Mouse (Mus musculus) liver, embryonic 16.5 days (tissue): ENCODE results near the gene Sh3d19. TPM values are rescaled to one million over a fixed set of nuclear protein-coding genes. Genes with fewer than 3 reads are reported as not detected.

Experiments
- ATAC-seq: fragments of 200-750 bp; cut with Nextera tagmentation; 2 replicates; pipeline ENCODE4 v1.8.0; 2017; ENCODE audit warnings: low read depth, mild to moderate bottlenecking, moderate number of reproducible peaks, moderate library complexity
- H3K27ac ChIP-seq: fragments of 300-500 bp; sonication (generic); 2 replicates; pipeline ENCODE4 v1.5.1; 2014; ENCODE audit warnings: mild to moderate bottlenecking, low read length
- H3K27me3 ChIP-seq: fragments of 300-500 bp; sonication (generic); 2 replicates; pipeline ENCODE4 v1.6.1; 2014; ENCODE audit warnings: low read depth, low read length, mixed read lengths; ENCODE audit not compliant: control insufficient read depth, insufficient read depth
- H3K36me3 ChIP-seq: fragments of 300-500 bp; sonication (generic); 2 replicates; pipeline ENCODE4 v1.6.1; 2014; ENCODE audit warnings: mild to moderate bottlenecking; ENCODE audit not compliant: control insufficient read depth, insufficient read depth
- H3K4me1 ChIP-seq: fragments of 300-500 bp; sonication (generic); 2 replicates; pipeline ENCODE4 v1.6.1; 2014; ENCODE audit warnings: low read depth, low read length, mixed read lengths; ENCODE audit not compliant: control insufficient read depth
- H3K4me2 ChIP-seq: fragments of 300-500 bp; sonication (generic); 2 replicates; pipeline ENCODE4 v1.6.1; 2014; ENCODE audit warnings: low read depth, low read length, mixed read lengths
- H3K4me3 ChIP-seq: fragments of 300-500 bp; sonication (generic); 2 replicates; pipeline ENCODE4 v1.5.1; 2014; ENCODE audit warnings: low read depth, mild to moderate bottlenecking, low read length
- H3K9ac ChIP-seq: fragments of 300-500 bp; sonication (generic); 2 replicates; pipeline ENCODE4 v1.6.1; 2014; ENCODE audit warnings: low read depth, low read length
- H3K9me3 ChIP-seq: fragments of 300-500 bp; sonication (generic); replicated peaks from 2 replicates; pipeline ENCODE4 v1.6.1; 2016; ENCODE audit warnings: low read length; ENCODE audit not compliant: control insufficient read depth
- WGBS: fragments of 180-500 bp; shearing (Covaris S2); extraction: QIAGEN DNeasy Blood & Tissue Kit; methylation state at CpG from one replicate; pipeline ENCODE4 v1.1.7; 2014; ENCODE audit not compliant: insufficient replicate concordance; 5-methylcytosine and 5-hydroxymethylcytosine counted together
- polyA plus RNA-seq: library from polyadenylated mRNA; unstranded; fragments of >200 nt; fragmentation: Nextera tagmentation; extraction: Ambion mirVana; gene quantifications from 2 replicates; pipeline ENCODE4 v1.2.1, GENCODE M21; 2015

Sh3d19 gene
- polyA plus RNA-seq, 1 experiment from 2014 or later = 8.4 TPM

GRCm38 (mm10) chr3:86142263-86142933 is 171.5 kb downstream of the Sh3d19 start, which contains the start of gene Rps3a1:
Gene Rps3a1 (minus strand): TSS chr3:86142702.
- WGBS = under 1% methylated on average over 61 of the region's 77 CpGs
- peak; percentile 97 for ATAC-seq
- peaks cover 36% of the 10 kb centered on the region for H3K36me3 ChIP-seq
- H3K4me2 ChIP-seq = peak within 1 kb of the TSS; percentile 85
- H3K9ac ChIP-seq = peak within 1 kb of the TSS; percentile 81
- H3K4me3 ChIP-seq = peak within 1 kb of the TSS; percentile 77
- H3K27me3 ChIP-seq = no peaks in the 10 kb centered on the region
- no peaks in the 10 kb centered on the region for H3K9me3 ChIP-seq
- peak within 1 kb of the TSS; percentile 53 for H3K27ac ChIP-seq
- peaks cover 21% of the 10 kb centered on the region for H3K4me1 ChIP-seq

DNA sequence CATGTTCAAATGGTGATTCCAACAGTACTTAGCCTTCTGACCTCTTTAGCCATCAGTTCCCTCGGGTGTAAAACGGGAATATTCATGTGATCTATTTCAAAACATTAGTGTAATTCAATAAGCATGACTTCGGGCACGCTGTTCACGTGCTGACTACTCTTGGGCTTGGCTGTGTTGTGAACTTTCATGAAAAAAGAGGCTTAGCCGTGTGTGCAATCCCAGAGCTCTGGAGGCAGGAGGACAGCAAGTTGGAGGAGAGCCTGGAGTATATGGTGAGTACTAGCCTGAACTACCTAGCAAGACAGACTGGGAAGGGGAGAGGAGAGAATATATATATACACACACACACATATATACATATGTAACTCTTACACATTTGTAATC is 172.0 kb downstream of the Sh3d19 start:
- H3K4me2 ChIP-seq = peak overlapping the region; percentile 52
- ATAC-seq = no peak
- H3K27ac ChIP-seq = no peak overlapping the region
- peaks cover 30% of the 10 kb centered on the region for H3K36me3 ChIP-seq
- H3K9me3 ChIP-seq = no peaks in the 10 kb centered on the region
- H3K4me1 ChIP-seq = peaks cover 19% of the 10 kb centered on the region
- 10% methylated on average over 6 of the region's 6 CpGs for whole genome bisulfite sequencing
- peak overlapping the region; percentile 28; the same call in 1 of the 2 replicates for H3K9ac ChIP-seq
- no peaks in the 10 kb centered on the region for H3K27me3 ChIP-seq
- peak overlapping the region; percentile 77 for H3K4me3 ChIP-seq

DNA sequence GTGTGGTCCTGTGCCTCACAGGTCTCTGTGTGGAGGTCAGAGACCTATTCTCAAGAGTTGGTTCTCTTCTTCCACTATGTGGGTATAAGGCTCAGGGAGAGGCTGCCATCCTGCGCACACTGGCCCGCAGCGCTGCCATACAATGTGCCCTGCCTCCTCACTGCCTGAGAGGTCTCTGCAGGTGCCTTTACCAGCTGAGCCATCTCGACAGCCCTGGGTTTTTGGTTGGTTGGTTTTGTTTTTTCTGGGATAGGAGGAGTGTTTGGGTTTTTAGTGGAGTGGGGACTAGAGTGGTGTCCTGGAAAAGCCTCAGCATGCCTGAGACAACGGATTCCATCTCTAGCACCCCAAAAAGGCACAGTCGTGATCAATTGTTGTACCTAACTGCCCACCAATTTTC is 172.4 kb downstream of the Sh3d19 start:
- H3K9me3 ChIP-seq = no peaks in the 10 kb centered on the region
- H3K4me3 ChIP-seq = no peak overlapping the region
- peaks cover 17% of the 10 kb centered on the region for H3K4me1 ChIP-seq
- H3K27me3 ChIP-seq = no peaks in the 10 kb centered on the region
- no peak overlapping the region for H3K9ac ChIP-seq
- no peak overlapping the region for H3K27ac ChIP-seq
- no peak for ATAC-seq
- WGBS = 73% methylated on average over 6 of the region's 6 CpGs
- H3K36me3 ChIP-seq = peaks cover 26% of the 10 kb centered on the region
- H3K4me2 ChIP-seq = no peak overlapping the region

DNA sequence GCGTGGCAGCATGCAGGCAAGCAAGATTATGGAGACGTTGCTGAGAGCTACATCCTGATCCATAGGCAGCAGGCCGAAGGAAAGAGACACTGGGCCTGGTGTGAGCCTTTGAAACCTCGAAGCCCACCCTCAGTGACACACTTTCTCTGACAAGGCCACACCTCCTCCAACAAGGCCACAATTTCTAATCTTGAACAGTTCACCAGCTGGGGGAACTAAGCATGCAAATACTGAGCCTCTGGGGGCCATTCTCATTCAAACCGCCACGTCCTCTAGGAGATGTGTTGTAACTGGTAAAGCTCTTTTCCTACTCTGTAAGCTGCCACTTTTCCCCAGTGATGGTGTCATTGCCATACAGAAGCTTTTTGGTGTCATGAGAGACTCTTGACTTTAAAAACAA is 178.2 kb downstream of the Sh3d19 start:
- Histone ChIP-seq H3K4me1 (no peaks in the 10 kb centered on the region), H3K9me3 (no peaks in the 10 kb centered on the region), H3K36me3 (no peaks in the 10 kb centered on the region), H3K9ac (no peak overlapping the region), H3K27me3 (no peaks in the 10 kb centered on the region), H3K27ac (no peak overlapping the region), H3K4me3 (no peak overlapping the region), H3K4me2 (no peak overlapping the region)
- no peak for ATAC-seq
- WGBS = 64% methylated on average over 6 of the region's 6 CpGs

GRCm38 (mm10) chr3:86149521-86149920 is 178.6 kb downstream of the Sh3d19 start:
- Histone ChIP-seq H3K9me3 (no peaks in the 10 kb centered on the region), H3K27ac (no peak overlapping the region), H3K4me2 (no peak overlapping the region), H3K4me3 (no peak overlapping the region), H3K4me1 (no peaks in the 10 kb centered on the region), H3K27me3 (no peaks in the 10 kb centered on the region), H3K9ac (no peak overlapping the region), H3K36me3 (no peaks in the 10 kb centered on the region)
- 76% methylated on average over 9 of the region's 9 CpGs for WGBS
- no peak for ATAC-seq

GRCm38 (mm10) chr3:86168841-86169425 is 198.0 kb downstream of the Sh3d19 start:
- no peak overlapping the region for H3K4me3 ChIP-seq
- H3K4me1 ChIP-seq = no peaks in the 10 kb centered on the region
- H3K9ac ChIP-seq = no peak overlapping the region
- no peaks in the 10 kb centered on the region for H3K27me3 ChIP-seq
- H3K9me3 ChIP-seq = no peaks in the 10 kb centered on the region
- H3K27ac ChIP-seq = no peak overlapping the region
- 33% methylated on average over 8 of the region's 8 CpGs for WGBS
- no peak overlapping the region for H3K4me2 ChIP-seq
- no peaks in the 10 kb centered on the region for H3K36me3 ChIP-seq
- ATAC-seq = no peak

- no peak for ATAC-seq
- H3K27me3 ChIP-seq = no peaks in the 10 kb centered on the region
- WGBS = 68% methylated on average over 7 of the region's 7 CpGs
Observed at GRCm38 (mm10) chr3:86179714-86180113, 208.8 kb downstream of the Sh3d19 start.

More at GRCm38 (mm10) chr3:86179714-86180113, 208.8 kb downstream of the Sh3d19 start:
- Histone ChIP-seq H3K4me1 (no peaks in the 10 kb centered on the region), H3K36me3 (no peaks in the 10 kb centered on the region), H3K4me2 (no peak overlapping the region), H3K9me3 (no peaks in the 10 kb centered on the region), H3K9ac (no peak overlapping the region), H3K27ac (no peak overlapping the region), H3K4me3 (no peak overlapping the region)

Other genes with a start within 250 kb of the Sh3d19 start
- gene Fam160a1, start 153.8 kb upstream of the Sh3d19 start, polyA plus RNA-seq = 0.34 and 0.42 TPM in 2 replicates
- gene Glt28d2, start 83.6 kb upstream of the Sh3d19 start, polyA plus RNA-seq = 0.17 and 0.20 TPM in 2 replicates
- gene Gm37240, start 83.6 kb upstream of the Sh3d19 start, polyA plus RNA-seq = 0.06 and 0.65 TPM in 2 replicates
- not detected in 2 replicates for gene Prss48, start 31.4 kb downstream of the Sh3d19 start, polyA plus RNA-seq
- 593 and 662 TPM in 2 replicates for gene Rps3a1, start 171.6 kb downstream of the Sh3d19 start, polyA plus RNA-seq